Mouse (Mus musculus) gastrocnemius, adult 2 months (tissue): Measurements from ENCODE around the gene Spop. TPM values are rescaled to one million over a fixed set of nuclear protein-coding genes. Genes with fewer than 3 reads are reported as not detected.
A peak's percentile ranks its signal among the peaks of the same experiment; 100 is the strongest.
"Not testable (repeated sequence)": the region's sequence is repeated elsewhere in the genome, so short reads cannot be mapped to it uniquely, and the experiment has no call there.

Source experiments
- DNase-seq: peaks from one replicate; pipeline ENCODE4 v3.0.0; 2022
- H3K27ac ChIP-seq: fragments of 200-600 bp; 2 replicates; pipeline ENCODE4 v1.8.1; 2022; ENCODE audit warnings: mild to moderate bottlenecking
- H3K4me3 ChIP-seq: fragments of 200-600 bp; 2 replicates; pipeline ENCODE4 v1.8.1; 2022; ENCODE audit warnings: mild to moderate bottlenecking, moderate library complexity
- CTCF ChIP-seq: fragments of 200-600 bp; IDR thresholded peaks from 2 replicates; pipeline ENCODE4 v1.8.1; 2022; ENCODE audit warnings: antibody characterized with exemption, mild to moderate bottlenecking, moderate library complexity
- intact Hi-C: fragments of 180-260 bp; cut with DNase I; formaldehyde crosslinking; loops from one replicate; pipeline ENCODE4 v1.15.1; 2025
- total RNA-seq, 2 experiments: library from RNA; stranded (reverse); gene quantifications; 2 replicates each; pipeline ENCODE4 v1.2.3; 2021

The Spop gene
- total RNA-seq, 2 experiments from 2014 or later, result 190 to 208 TPM

DNA sequence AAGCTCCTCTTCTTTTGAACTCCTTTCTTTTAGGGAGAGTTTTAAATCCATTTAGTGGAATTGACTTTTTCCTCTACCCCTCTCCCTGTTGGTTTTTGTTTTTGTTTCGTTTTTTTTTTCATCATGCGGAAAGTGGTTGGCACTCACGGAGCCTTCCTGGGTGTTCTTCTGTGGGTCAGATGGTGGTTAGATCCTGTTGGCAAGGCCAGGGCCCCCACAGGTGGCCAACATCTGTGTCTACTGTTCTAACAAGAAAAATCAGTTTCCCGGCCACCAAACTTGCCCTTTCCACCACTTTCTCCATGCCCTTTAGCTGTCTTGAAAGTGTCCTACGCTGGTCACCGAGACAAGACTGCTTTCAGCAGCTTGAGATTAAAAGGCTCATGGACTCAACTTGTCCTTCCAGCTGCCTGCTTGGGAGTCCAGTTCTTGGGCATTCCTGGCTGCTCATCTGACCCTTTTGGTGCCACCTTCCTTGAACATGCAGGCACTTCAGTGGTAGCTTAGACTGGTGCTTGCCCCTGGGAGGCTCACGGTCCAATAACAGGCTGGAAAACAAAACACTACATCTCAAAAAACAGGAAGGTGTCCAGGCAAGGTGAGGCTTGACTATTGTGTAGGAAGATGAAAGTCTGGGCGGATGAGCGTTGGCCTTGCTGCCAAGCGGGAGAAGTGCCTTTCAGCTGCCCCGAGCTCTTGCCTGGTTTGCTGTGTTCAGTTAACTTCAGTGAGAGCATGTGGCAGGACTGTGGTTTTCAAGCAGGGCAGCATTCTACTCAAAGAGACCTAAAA lies 21.0 kb upstream of the Spop start:
- DNase-seq, result no peak
- peak overlapping the region; percentile 89 for H3K27ac ChIP-seq
- no peak for TF ChIP-seq CTCF
- H3K4me3 ChIP-seq, result no peak overlapping the region
- intact Hi-C loops, result no loop called here

DNA sequence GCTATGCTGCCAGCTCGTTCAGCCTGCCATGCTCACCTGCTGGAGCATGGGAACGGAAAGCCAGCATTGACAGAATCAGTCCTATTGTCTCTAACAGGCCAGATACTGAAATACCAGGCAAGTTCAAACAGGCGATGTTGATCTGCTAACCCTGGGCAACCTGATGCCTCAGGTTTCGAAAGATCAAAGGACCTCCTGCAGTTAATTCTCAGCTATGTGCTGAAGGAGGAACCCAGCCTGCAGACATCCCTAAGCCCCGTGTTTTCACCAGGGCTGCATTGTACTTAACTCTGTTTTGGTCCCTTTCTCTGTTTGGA lies 20.4 kb upstream of the Spop start:
- intact Hi-C loops, result no loop called here
- no peak for DNase-seq
- no peak overlapping the region for H3K4me3 ChIP-seq
- TF ChIP-seq CTCF, result no peak
- H3K27ac ChIP-seq, result peak overlapping the region; percentile 89

DNA sequence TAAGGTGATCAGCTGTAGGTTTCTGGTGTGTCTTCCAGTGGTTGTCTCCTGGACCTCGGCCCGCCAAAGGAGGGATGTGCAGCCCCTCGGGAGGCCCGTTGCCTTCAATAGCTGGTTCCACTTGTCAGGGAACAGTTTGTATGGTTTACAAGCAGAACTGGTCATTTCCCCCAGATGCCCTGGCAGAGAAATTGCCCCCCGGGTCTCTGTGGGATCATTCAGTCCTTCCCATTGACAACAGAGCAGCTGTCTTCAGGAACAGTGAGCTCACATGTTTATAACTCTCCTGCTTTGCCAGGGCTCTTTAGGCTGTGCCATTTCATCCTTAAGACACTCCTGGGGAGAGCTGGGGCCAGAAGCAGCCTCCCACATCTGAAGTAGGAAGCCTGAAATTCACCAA lies 19.8 kb upstream of the Spop start:
- Histone ChIP-seq H3K4me3 (no peak overlapping the region), H3K27ac (peak overlapping the region; percentile 89)
- peak; percentile 41 for DNase-seq
- intact Hi-C loops, result no loop called here
- no peak for TF ChIP-seq CTCF

DNA sequence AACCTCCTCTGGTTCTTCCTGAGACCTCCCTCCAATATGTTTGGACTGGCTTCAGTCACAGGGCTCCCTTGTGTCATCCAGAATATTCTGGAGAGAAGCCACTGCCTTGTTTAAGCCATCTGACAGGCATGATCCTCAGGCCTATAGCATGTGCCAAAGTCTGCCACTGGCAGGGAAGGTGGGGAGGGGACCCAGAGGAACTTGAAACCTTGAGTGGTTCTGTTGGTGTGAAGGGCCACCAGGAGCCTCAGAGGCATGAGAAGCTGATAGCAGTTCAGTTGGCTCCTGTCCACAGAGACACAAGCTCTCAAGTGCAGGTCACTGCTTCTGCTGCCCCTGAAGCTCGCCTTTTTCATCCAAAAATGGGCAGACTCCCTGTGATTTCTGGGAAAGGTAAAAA lies 17.3 kb upstream of the Spop start:
- Histone ChIP-seq H3K27ac (peak overlapping the region; percentile 74), H3K4me3 (no peak overlapping the region)
- TF ChIP-seq CTCF, result no peak
- peak; percentile 42 for DNase-seq
- intact Hi-C loops, result loop anchor here (5.0 kb wide), 1 partner anchor 81 kb away; no protein-coding TSS in a partner anchor

DNA sequence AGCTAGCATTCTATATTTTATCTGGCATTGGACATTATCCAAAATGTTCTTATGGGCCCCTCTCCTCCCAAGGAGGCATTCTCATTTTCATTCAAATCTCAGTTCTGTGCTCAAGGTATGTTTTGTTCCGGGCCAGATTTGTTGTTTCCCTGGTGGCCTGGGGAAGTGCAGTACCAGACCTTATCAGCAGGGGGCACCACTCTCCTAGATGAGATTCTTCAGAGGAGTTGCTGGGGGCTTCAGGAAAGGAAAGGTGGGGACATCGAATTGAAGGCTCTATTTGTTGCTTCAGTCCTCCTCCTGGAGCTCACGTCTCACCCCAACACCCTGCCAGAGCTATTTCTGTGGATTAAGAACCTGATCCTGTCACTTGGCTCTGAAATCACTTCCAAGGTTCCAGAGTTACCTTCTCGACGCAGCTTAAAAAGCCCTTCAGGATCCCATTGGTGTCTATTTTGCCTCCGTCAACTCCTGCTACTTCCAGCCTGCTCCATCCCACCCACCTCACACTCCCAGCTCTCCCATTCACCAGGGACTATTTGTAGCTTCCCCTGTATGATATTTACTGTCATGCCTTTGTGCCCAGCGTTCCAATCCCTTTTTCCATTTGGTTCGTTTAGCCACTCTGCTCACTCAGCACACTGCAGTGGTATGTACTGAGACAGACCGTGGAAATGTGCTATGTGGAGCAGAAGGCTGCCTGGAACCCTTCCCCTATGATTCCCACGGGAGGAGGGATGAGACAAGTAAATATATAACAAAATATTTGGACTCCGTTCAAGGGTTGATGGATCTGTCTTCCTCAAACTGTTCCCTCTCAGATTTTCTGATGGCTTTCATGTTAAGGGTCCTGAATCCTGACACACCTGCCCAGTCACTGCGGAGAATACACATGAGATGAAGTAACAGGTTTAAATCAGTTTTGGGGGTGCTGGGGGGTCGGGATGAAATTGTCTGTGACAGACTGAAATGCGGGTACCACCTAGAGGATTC lies 15.7 kb upstream of the Spop start:
- peak overlapping the region; percentile 81 for H3K27ac ChIP-seq
- DNase-seq, result peak; percentile 83
- peak overlapping the region; percentile 28 for H3K4me3 ChIP-seq
- TF ChIP-seq CTCF, result peak; percentile 98
- intact Hi-C loops, result loop anchor here (2.0 to 5.0 kb wide), 2 partner anchors 35 to 79 kb away; no protein-coding TSS in a partner anchor

DNA sequence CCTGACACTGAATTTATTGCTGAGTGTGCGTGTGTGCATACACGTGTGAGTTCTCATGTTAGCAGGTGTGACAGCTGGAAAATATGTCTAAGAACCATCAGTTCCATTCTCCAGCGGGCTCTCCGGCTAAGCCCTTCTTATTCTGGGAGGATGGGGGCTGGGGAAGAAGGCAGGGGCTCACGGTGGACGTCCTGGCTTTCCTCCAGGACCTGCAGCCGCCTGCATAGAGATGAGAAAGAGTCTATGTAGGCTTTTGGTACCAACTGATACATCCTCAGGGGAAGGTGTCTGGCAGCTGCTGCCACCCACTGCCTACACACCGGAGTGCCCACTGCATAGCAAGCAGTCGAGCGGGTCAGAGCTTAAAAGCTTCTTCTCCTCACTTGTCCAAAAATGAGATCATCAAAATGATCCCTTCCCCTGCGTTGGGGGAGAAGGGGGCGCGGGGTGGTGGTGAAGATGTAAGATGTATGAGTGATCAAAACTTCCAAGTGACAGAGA lies 14.3 kb upstream of the Spop start:
- peak overlapping the region; percentile 81 for H3K27ac ChIP-seq
- intact Hi-C loops, result loop anchor here (2.0 to 5.0 kb wide), 2 partner anchors 33 to 78 kb away; no protein-coding TSS in a partner anchor
- DNase-seq, result no peak
- no peak overlapping the region for H3K4me3 ChIP-seq
- no peak for TF ChIP-seq CTCF

DNA sequence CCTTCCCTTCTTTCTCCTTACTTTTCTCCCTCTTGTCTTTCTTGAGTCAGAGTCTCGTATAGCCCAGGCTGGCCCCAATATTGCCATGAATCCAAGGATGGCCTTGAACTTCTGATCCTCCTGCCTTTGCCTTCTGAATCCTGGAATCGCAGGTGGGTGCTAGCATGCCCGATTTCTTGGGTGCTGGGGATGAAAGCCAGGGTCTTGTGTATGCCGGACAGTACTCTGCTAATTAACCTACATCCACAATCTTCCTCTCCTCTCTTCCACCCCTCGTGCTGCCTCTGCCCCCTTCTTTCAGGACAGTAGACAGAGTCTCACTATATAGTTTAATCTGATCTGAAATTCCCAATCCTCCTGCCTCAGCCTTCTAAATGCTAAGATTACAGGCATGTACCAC lies 12.3 kb upstream of the Spop start:
- intact Hi-C loops, result no loop called here
- H3K27ac ChIP-seq, result peak overlapping the region; percentile 93
- no peak for DNase-seq
- no peak overlapping the region for H3K4me3 ChIP-seq
- no peak for TF ChIP-seq CTCF

DNA sequence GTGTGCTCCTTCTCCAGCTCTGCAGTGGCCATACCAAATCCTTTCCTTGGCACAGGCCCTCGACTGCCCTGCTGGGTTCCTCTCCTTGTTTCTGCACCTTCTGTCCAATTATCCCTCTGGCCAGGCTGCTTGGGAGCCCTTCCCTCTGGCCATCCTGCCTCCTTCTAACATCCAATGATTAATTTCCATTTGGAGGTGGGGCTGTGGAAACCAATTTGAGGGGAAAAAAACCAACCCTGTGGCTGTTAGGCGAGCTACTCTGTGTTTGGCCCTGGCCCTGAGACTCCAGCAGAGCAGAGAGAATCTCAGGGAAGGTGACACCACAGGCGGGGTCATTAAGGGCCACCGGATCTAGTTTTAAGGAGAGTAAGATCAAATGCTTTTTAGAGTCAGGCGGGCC lies 11.7 kb upstream of the Spop start:
- TF ChIP-seq CTCF, result no peak
- intact Hi-C loops, result no loop called here
- Histone ChIP-seq H3K4me3 (peak overlapping the region; percentile 44), H3K27ac (peak overlapping the region; percentile 93)
- peak; percentile 70 for DNase-seq

DNA sequence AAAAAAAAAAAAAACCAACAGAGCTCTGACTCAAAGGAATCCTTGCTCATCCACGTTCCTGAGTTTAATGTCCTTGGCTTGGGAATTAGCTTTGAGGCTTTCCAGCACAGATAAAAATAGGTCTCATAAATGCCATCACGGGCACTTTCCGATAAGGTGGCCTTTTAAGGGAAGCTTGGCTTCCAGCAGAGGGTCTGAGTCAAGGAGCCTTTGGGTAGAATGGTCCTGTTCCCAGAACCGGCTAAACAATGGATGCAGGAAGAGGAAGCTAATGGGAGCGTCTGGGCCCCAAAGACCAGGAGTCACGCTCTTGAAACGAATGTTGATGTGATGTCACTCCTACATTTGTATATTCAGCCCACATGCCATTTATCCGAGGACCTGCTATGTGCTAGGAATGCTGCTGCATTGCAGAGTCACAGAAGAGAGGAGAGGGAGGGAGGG lies 11.2 kb upstream of the Spop start:
- intact Hi-C loops, result no loop called here
- peak overlapping the region; percentile 93 for H3K27ac ChIP-seq
- TF ChIP-seq CTCF, result no peak
- H3K4me3 ChIP-seq, result peak overlapping the region; percentile 44
- DNase-seq, result no peak

DNA sequence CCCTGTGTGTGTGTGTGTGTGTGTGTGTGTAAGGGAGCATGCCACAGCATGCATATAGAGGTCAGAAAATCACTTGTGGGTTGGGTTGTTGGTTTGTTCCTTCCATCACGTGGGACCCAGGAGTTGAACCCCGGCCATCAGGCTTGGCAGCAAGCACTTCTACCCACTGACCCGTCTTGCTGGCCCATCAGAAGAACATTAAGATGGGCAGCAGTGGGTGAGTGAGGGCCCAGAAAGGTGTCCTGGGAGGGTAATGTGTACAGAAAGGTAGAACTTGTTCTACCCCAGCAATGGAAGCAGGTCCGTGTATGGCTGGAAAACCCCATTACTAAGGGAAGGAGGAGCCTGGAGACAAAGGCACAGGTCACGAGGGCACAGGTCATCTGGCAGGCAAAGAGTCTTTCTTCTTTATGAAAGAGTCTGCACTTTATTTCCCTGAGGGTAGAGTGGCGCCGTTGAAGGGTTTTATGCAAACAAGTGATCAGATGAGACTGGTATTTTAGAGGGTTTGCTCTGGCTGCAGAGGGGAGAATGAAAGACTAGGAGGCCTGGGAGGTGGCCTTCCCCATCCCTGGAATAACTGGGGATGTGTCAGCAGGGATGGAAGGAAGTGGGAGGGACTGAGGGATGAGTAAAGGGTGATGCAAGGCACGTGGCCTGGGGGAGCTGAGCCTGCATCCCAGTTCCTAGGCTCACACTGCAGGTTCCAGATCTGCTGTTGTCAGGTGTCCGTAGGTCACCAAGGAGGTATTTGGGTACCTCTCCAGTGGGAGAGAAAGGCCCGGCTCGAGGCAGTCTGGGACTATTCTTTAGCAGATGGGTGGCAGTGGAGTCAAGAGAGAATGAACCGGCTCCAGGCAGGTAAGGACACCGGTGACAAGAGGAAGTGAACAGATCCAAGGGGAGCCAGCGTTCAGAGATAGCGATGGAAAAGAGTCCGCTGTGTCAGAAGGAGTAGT lies 10.2 kb upstream of the Spop start:
- TF ChIP-seq CTCF, result no peak
- peak overlapping the region; percentile 93 for H3K27ac ChIP-seq
- H3K4me3 ChIP-seq, result no peak overlapping the region
- intact Hi-C loops, result no loop called here
- peak; percentile 46 for DNase-seq

DNA sequence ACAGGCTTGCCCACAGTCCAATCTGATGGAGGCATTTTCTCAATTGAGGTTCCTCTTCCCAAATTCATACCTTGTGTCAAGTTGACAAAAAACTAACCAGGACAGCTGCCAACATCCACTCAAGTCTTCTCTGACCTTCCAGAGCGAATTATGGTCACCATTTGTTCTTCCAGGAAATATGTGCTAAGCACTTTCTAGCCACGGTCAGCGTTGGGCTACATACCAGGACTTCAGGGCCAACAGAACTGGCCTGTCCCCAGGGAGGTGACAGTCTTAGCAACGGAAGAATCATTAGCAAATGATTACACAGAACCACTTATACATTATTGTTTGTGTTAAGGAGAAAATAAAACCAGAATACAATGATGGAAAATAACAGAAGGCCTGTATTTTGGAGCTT lies 8.1 kb upstream of the Spop start:
- Histone ChIP-seq H3K4me3 (peak overlapping the region; percentile 39; the same call in 1 of the 2 replicates), H3K27ac (peak overlapping the region; percentile 72)
- no peak for TF ChIP-seq CTCF
- intact Hi-C loops, result no loop called here
- peak; percentile 71 for DNase-seq

DNA sequence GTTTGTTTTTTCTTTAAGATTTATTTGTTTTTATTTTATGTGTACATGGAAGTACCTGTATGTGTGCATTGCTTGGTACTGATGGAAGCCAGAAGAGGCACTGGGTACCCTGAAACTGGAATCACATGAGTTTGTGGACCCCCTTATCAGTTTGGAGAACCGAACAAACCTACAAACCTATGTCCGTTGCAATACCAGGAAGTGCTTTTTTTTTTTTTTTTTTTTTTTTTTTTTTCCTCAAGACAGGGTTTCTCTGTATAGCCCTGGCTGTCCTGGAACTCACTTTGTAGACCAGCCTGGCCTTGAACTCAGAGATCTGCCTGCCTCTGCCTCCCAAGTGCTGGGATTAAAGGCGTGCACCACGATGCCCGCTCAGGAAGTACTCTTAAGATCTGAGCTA lies 7.5 kb upstream of the Spop start:
- Histone ChIP-seq H3K27ac (peak overlapping the region; percentile 72), H3K4me3 (peak overlapping the region; percentile 39; the same call in 1 of the 2 replicates)
- intact Hi-C loops, DNase-seq: not testable (repeated sequence)
